Mouse (Mus musculus) thymus, adult 2 months (tissue): Measurements from ENCODE around the gene Tk1. TPM values are rescaled to one million over a fixed set of nuclear protein-coding genes. Genes with fewer than 3 reads are reported as not detected.

Experiments
- DNase-seq: peaks from one replicate; pipeline ENCODE4 v3.0.0; 2021
- H3K27ac ChIP-seq: fragments of 200-500 bp; 2 replicates; pipeline ENCODE4 v1.5.1; 2012; ENCODE audit warnings: low read length, control low read depth; ENCODE audit not compliant: control insufficient read depth, insufficient read depth
- H3K27me3 ChIP-seq: fragments of 200-500 bp; 2 replicates; pipeline ENCODE4 v1.6.1; 2012; ENCODE audit warnings: mild to moderate bottlenecking, low read length, moderate library complexity, mixed read lengths; ENCODE audit not compliant: control insufficient read depth, insufficient read depth
- H3K36me3 ChIP-seq: fragments of 200-500 bp; 2 replicates; pipeline ENCODE4 v1.6.1; 2012; ENCODE audit warnings: mild to moderate bottlenecking, low read length, moderate library complexity; ENCODE audit not compliant: control insufficient read depth, insufficient read depth
- H3K4me1 ChIP-seq: fragments of 200-500 bp; replicated peaks from 2 replicates; pipeline ENCODE4 v1.6.1; 2012; ENCODE audit warnings: low read length; ENCODE audit not compliant: control insufficient read depth, insufficient read depth
- H3K4me3 ChIP-seq: fragments of 200-500 bp; 2 replicates; pipeline ENCODE4 v1.5.1; 2012; ENCODE audit warnings: mild to moderate bottlenecking, low read length, control low read depth, moderate library complexity; ENCODE audit not compliant: control insufficient read depth, insufficient read depth
- CTCF ChIP-seq: fragments of 200-500 bp; IDR thresholded peaks from 2 replicates; pipeline ENCODE4 v1.5.1; 2012; ENCODE audit warnings: mild to moderate bottlenecking, control low read depth, low read length, moderate library complexity, borderline replicate concordance; ENCODE audit not compliant: control insufficient read depth, poor library complexity, insufficient read depth; ENCODE audit errors: extremely low read depth
- POLR2A ChIP-seq: fragments of 200-500 bp; IDR thresholded peaks from 2 replicates; pipeline ENCODE4 v1.6.1; 2012; ENCODE audit warnings: mild to moderate bottlenecking, low read length, control low read depth, moderate library complexity; ENCODE audit not compliant: control insufficient read depth, poor library complexity, insufficient read depth; ENCODE audit errors: extremely low read depth
- WGBS: fragments of 180-500 bp; shearing (Covaris S2); methylation state at CpG from one replicate; pipeline ENCODE4 v1.1.7; 2018; 5-methylcytosine and 5-hydroxymethylcytosine counted together
- polyA plus RNA-seq: library from polyadenylated mRNA; depleted of rRNA; stranded (reverse); fragments of >200 nt; gene quantifications from 2 replicates; pipeline ENCODE4 v1.2.3, GENCODE M21; 2012; rRNA removed

The Tk1 gene
- polyA plus RNA-seq = 130 and 167 TPM in 2 replicates

- H3K27me3 ChIP-seq = no peaks in the 10 kb centered on the region
- peaks cover 53% of the 10 kb centered on the region for H3K4me1 ChIP-seq
- H3K27ac ChIP-seq = peak within 1 kb of the TSS; percentile 90
- peak; percentile 67 for DNase-seq
- peak within 1 kb of the TSS; percentile 54 for H3K4me3 ChIP-seq
- WGBS = under 1% methylated on average over 34 of the region's 34 CpGs
- TF ChIP-seq POLR2A (no peak), CTCF (no peak)
- peaks cover 6% of the 10 kb centered on the region; the same call in 1 of the 2 replicates for H3K36me3 ChIP-seq
Measured at GRCm38 (mm10) chr11:117825333-117826101, at the start of gene Tk1, which contains the start of gene Afmid. Tk1 (minus strand) TSS chr11:117826092. Afmid (plus strand) TSS chr11:117825924.

- no peaks in the 10 kb centered on the region for H3K36me3 ChIP-seq
- WGBS = 65% methylated on average over 6 of the region's 6 CpGs
- H3K4me1 ChIP-seq = peaks cover 83% of the 10 kb centered on the region
- 0 out of 2 replicates have a peak overlapping the region, but pooled peaks have one; percentile 13 for H3K27ac ChIP-seq
- no peak overlapping the region for H3K4me3 ChIP-seq
- DNase-seq = peak; percentile 36
- no peaks in the 10 kb centered on the region for H3K27me3 ChIP-seq
- TF ChIP-seq POLR2A = no peak
Measured at GRCm38 (mm10) chr11:117875681-117876080, 49.8 kb upstream of the Tk1 start.

GRCm38 (mm10) chr11:117874419-117874818 is 48.5 kb upstream of the Tk1 start:
- no peak overlapping the region for H3K27ac ChIP-seq
- TF ChIP-seq POLR2A = no peak
- TF ChIP-seq CTCF = no peak
- H3K4me1 ChIP-seq = peaks cover 74% of the 10 kb centered on the region
- DNase-seq = peak; percentile 54
- no peaks in the 10 kb centered on the region for H3K27me3 ChIP-seq
- H3K36me3 ChIP-seq = no peaks in the 10 kb centered on the region
- WGBS = 63% methylated on average over 4 of the region's 4 CpGs
- no peak overlapping the region for H3K4me3 ChIP-seq

- Histone ChIP-seq H3K27ac (peak within 1 kb of the TSS; percentile 96), H3K27me3 (no peaks in the 10 kb centered on the region), H3K4me3 (peak within 1 kb of the TSS; percentile 84), H3K36me3 (no peaks in the 10 kb centered on the region), H3K4me1 (peaks cover 60% of the 10 kb centered on the region)
- WGBS = 2% methylated on average over 51 of the region's 51 CpGs
- DNase-seq = peak; percentile 58
- TF ChIP-seq CTCF (peak; percentile 42; the same call in 1 of the 2 replicates), POLR2A (0 out of 2 replicates have a peak, but pooled peaks have one; percentile 18)
Measured at GRCm38 (mm10) chr11:117872861-117873608, 47.1 kb upstream of the Tk1 start, which contains the start of gene Tha1. Tha1 (minus strand) TSS chr11:117873481.

GRCm38 (mm10) chr11:117871911-117872584 is 46.2 kb upstream of the Tk1 start:
- no peaks in the 10 kb centered on the region for H3K36me3 ChIP-seq
- H3K4me1 ChIP-seq = peaks cover 50% of the 10 kb centered on the region
- TF ChIP-seq CTCF (0 out of 2 replicates have a peak, but pooled peaks have one; percentile 35), POLR2A (peak; percentile 37; the same call in 1 of the 2 replicates)
- peak overlapping the region; percentile 96 for H3K27ac ChIP-seq
- peak; percentile 92 for DNase-seq
- peak overlapping the region; percentile 84 for H3K4me3 ChIP-seq
- WGBS = 7% methylated on average over 12 of the region's 12 CpGs
- no peaks in the 10 kb centered on the region for H3K27me3 ChIP-seq

- Histone ChIP-seq H3K36me3 (no peaks in the 10 kb centered on the region), H3K27me3 (no peaks in the 10 kb centered on the region), H3K4me1 (peaks cover 44% of the 10 kb centered on the region), H3K27ac (peak overlapping the region; percentile 96), H3K4me3 (peak overlapping the region; percentile 84)
- peak; percentile 49; the same call in 1 of the 2 replicates for TF ChIP-seq POLR2A
- TF ChIP-seq CTCF = no peak
- WGBS = 6% methylated on average over 5 of the region's 5 CpGs
- peak; percentile 50 for DNase-seq
Measured at GRCm38 (mm10) chr11:117871376-117871775, 45.5 kb upstream of the Tk1 start.
